Mouse (Mus musculus) induced T-regulatory cell, adult 2 months (primary cell): ENCODE data around the gene Marveld2.
A peak's percentile ranks its signal among the peaks of the same experiment; 100 is the strongest.

ENCODE experiments used
- DNase-seq: peaks from one replicate; pipeline ENCODE4 v3.0.0-alpha.2; 2012; ENCODE audit warnings: low read depth

Marveld2 gene

GRCm38 (mm10) chr13:100616181-100617087, at the start of gene Marveld2:
Gene Marveld2 (minus strand): TSS chr13:100616971.
- DNase-seq, result peak; percentile 69

- DNase-seq, result peak; percentile 88
Measured at GRCm38 (mm10) chr13:100659864-100660456, 43.2 kb upstream of the Marveld2 start.

GRCm38 (mm10) chr13:100658091-100658490, 41.3 kb upstream of the Marveld2 start:
- DNase-seq, result no peak

GRCm38 (mm10) chr13:100651439-100652186, 34.8 kb upstream of the Marveld2 start, which contains the start of gene Taf9:
Gene Taf9 (plus strand): TSS chr13:100651579.
- DNase-seq, result peak; percentile 56

- DNase-seq, result peak; percentile 97
Measured at GRCm38 (mm10) chr13:100650550-100651438, 34.0 kb upstream of the Marveld2 start, which contains the start of the genes Ak6 and Rad17. Gene Ak6 (plus strand): TSS chr13:100650979. Gene Rad17 (minus strand): TSS chr13:100651051.

- DNase-seq, result no peak
Measured at GRCm38 (mm10) chr13:100648223-100648622, 31.5 kb upstream of the Marveld2 start.

- no peak for DNase-seq
Measured at GRCm38 (mm10) chr13:100642471-100643209, 25.9 kb upstream of the Marveld2 start.

GRCm38 (mm10) chr13:100634106-100634691, 17.4 kb upstream of the Marveld2 start:
- DNase-seq, result no peak

GRCm38 (mm10) chr13:100622241-100622640, 5.5 kb upstream of the Marveld2 start:
- no peak for DNase-seq

- DNase-seq, result no peak
Measured at GRCm38 (mm10) chr13:100617583-100617982, 812 bp upstream of the Marveld2 start.

- DNase-seq, result peak; percentile 16
Measured at GRCm38 (mm10) chr13:100612903-100613302, 3.9 kb downstream of the Marveld2 start.

- no peak for DNase-seq
Measured at GRCm38 (mm10) chr13:100612251-100612650, 4.5 kb downstream of the Marveld2 start.

- no peak for DNase-seq
Measured at GRCm38 (mm10) chr13:100611266-100611665, 5.5 kb downstream of the Marveld2 start.

GRCm38 (mm10) chr13:100607756-100608155, 9.0 kb downstream of the Marveld2 start:
- peak; percentile 45 for DNase-seq

GRCm38 (mm10) chr13:100605845-100606244, 10.9 kb downstream of the Marveld2 start:
- no peak for DNase-seq

- no peak for DNase-seq
Measured at GRCm38 (mm10) chr13:100603738-100604095, 13.1 kb downstream of the Marveld2 start.

- DNase-seq, result no peak
Measured at GRCm38 (mm10) chr13:100603031-100603737, 13.6 kb downstream of the Marveld2 start.

- DNase-seq, result no peak
Measured at GRCm38 (mm10) chr13:100602239-100602902, 14.4 kb downstream of the Marveld2 start.

GRCm38 (mm10) chr13:100601034-100601433, 15.7 kb downstream of the Marveld2 start:
- no peak for DNase-seq
